Mouse (Mus musculus): ENCODE measurements around the gene Atg4a. TPM values are rescaled to one million over a fixed set of nuclear protein-coding genes. Genes with fewer than 3 reads are reported as not detected.

Atg4a gene
- polyA plus RNA-seq, 1 experiment from 2014 or later = 13.3 TPM

GRCm38 (mm10) chrX:141165067-141165466, 208.4 kb downstream of the Atg4a start:
- Histone ChIP-seq H3K4me3 (replicated peaks) (no peak overlapping the region), H3K27ac (no peak overlapping the region), H3K9ac (replicated peaks) (no peak overlapping the region), H3K27me3 (peaks cover 52% of the 10 kb centered on the region), H3K4me1 (replicated peaks) (no peaks in the 10 kb centered on the region), H3K9me3 (no peaks in the 10 kb centered on the region), H3K36me3 (no peaks in the 10 kb centered on the region), H3K4me2 (replicated peaks) (no peak overlapping the region)
- ATAC-seq = no peak
- 96% methylated on average over 4 of the region's 4 CpGs for WGBS

- no peak overlapping the region for H3K4me2 ChIP-seq (replicated peaks)
- no peaks in the 10 kb centered on the region for H3K9me3 ChIP-seq
- peaks cover 59% of the 10 kb centered on the region for H3K27me3 ChIP-seq
- no peaks in the 10 kb centered on the region for H3K36me3 ChIP-seq
- H3K4me3 ChIP-seq (replicated peaks) = no peak overlapping the region
- no peak overlapping the region for H3K27ac ChIP-seq
- H3K4me1 ChIP-seq (replicated peaks) = no peaks in the 10 kb centered on the region
- no peak overlapping the region for H3K9ac ChIP-seq (replicated peaks)
- 39% methylated on average over 7 of the region's 7 CpGs for WGBS
- ATAC-seq = no peak
Measured at GRCm38 (mm10) chrX:141175353-141175752, 218.6 kb downstream of the Atg4a start.

DNA sequence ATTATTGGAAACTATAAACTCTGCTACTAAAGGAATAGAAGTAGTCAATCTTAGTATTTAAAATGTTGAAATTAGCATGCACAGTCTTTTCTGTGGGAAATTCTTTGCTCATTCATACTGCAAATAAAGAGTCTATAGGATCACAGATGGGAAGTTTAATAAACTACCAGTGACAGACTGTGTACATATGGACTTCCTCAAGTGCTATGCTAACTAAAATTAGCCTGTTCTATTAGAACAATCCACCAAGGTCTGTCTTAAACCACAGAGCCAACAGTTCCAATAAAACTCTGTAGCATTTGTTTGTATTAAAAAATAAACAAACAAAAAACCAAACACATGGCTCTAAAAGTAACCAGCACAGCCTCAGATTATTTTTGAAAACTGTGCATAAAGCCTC, 238.3 kb downstream of the Atg4a start:
- no peak overlapping the region for H3K4me3 ChIP-seq (replicated peaks)
- H3K4me2 ChIP-seq (replicated peaks) = no peak overlapping the region
- H3K9me3 ChIP-seq = no peaks in the 10 kb centered on the region
- H3K4me1 ChIP-seq (replicated peaks) = no peaks in the 10 kb centered on the region
- peaks cover 82% of the 10 kb centered on the region for H3K27me3 ChIP-seq
- H3K9ac ChIP-seq (replicated peaks) = no peak overlapping the region
- H3K27ac ChIP-seq = no peak overlapping the region
- ATAC-seq = no peak
- no peaks in the 10 kb centered on the region for H3K36me3 ChIP-seq

- H3K9me3 ChIP-seq = no peaks in the 10 kb centered on the region
- H3K4me3 ChIP-seq (replicated peaks) = no peak overlapping the region
- peaks cover 75% of the 10 kb centered on the region for H3K27me3 ChIP-seq
- no peaks in the 10 kb centered on the region for H3K36me3 ChIP-seq
- no peaks in the 10 kb centered on the region for H3K4me1 ChIP-seq (replicated peaks)
- no peak for ATAC-seq
- H3K9ac ChIP-seq (replicated peaks) = no peak overlapping the region
- WGBS = 87% methylated on average over 3 of the region's 3 CpGs
- no peak overlapping the region for H3K4me2 ChIP-seq (replicated peaks)
- no peak overlapping the region for H3K27ac ChIP-seq
Measured at GRCm38 (mm10) chrX:141198993-141199392, 242.3 kb downstream of the Atg4a start.

- Histone ChIP-seq H3K9me3 (peaks cover 3% of the 10 kb centered on the region; the same call in 1 of the 2 replicates), H3K36me3 (no peaks in the 10 kb centered on the region), H3K4me3 (replicated peaks) (no peak overlapping the region), H3K9ac (replicated peaks) (no peak overlapping the region), H3K27me3 (peaks cover 62% of the 10 kb centered on the region; the same call in 1 of the 2 replicates), H3K4me1 (replicated peaks) (no peaks in the 10 kb centered on the region), H3K27ac (no peak overlapping the region), H3K4me2 (replicated peaks) (no peak overlapping the region)
- WGBS = 33% methylated on average over 5 of the region's 5 CpGs
- ATAC-seq = peak; percentile 67; the same call in 1 of the 2 replicates
Measured at GRCm38 (mm10) chrX:141212802-141213201, 256.1 kb downstream of the Atg4a start.

Other genes starting within 250 kb of the Atg4a start
- gene Tex13b, start 143.5 kb upstream of the Atg4a start, polyA plus RNA-seq (2015; fragmentation: Nextera tagmentation; extraction: Ambion mirVana) = not detected in 2 replicates
- not detected in 2 replicates for gene Vsig1, start 49.3 kb upstream of the Atg4a start, polyA plus RNA-seq (2015; fragmentation: Nextera tagmentation; extraction: Ambion mirVana)
- gene Psmd10, start 179 bp upstream of the Atg4a start, polyA plus RNA-seq (2015; fragmentation: Nextera tagmentation; extraction: Ambion mirVana) = 47.1 and 50.1 TPM in 2 replicates

Measured in midbrain, embryonic 13.5 days (tissue).